Mouse (Mus musculus) heart, adult 2 months (tissue): Measurements from ENCODE around the gene Cldn24. TPM values are rescaled to one million over a fixed set of nuclear protein-coding genes. Genes with fewer than 3 reads are reported as not detected.

Source experiments
- DNase-seq, 2 experiments: peaks; one replicate each; pipeline ENCODE4 v3.0.0; 2021
- H3K27ac ChIP-seq: fragments of 200-600 bp; 2 replicates; pipeline ENCODE4 v1.8.1; 2022
- H3K27me3 ChIP-seq: fragments of 200-500 bp; 2 replicates; pipeline ENCODE4 v1.6.1; 2012; ENCODE audit warnings: mild to moderate bottlenecking, low read length, inconsistent platforms, mixed read lengths; ENCODE audit not compliant: control insufficient read depth, insufficient read depth
- H3K36me3 ChIP-seq: fragments of 200-500 bp; 2 replicates; pipeline ENCODE4 v1.6.1; 2012; ENCODE audit warnings: low read length, inconsistent platforms; ENCODE audit not compliant: control insufficient read depth, insufficient read depth
- H3K4me1 ChIP-seq: fragments of 200-500 bp; 2 replicates; pipeline ENCODE4 v1.6.1; 2011; ENCODE audit warnings: low read length; ENCODE audit not compliant: control insufficient read depth, insufficient read depth
- H3K4me3 ChIP-seq: fragments of 200-600 bp; 2 replicates; pipeline ENCODE4 v1.8.1; 2022
- H3K79me2 ChIP-seq: fragments of 200-500 bp; replicated peaks from 2 replicates; pipeline ENCODE4 v1.6.1; 2012; ENCODE audit warnings: mild to moderate bottlenecking, inconsistent platforms, low read length, moderate library complexity, mixed read lengths; ENCODE audit not compliant: control insufficient read depth, insufficient read depth
- H3K9ac ChIP-seq: fragments of 200-500 bp; 2 replicates; pipeline ENCODE4 v1.6.1; 2012; ENCODE audit warnings: low read depth, mild to moderate bottlenecking, control low read depth, inconsistent platforms, low read length, mixed read lengths
- CTCF ChIP-seq: fragments of 200-600 bp; IDR thresholded peaks from 2 replicates; pipeline ENCODE4 v1.8.1; 2022; ENCODE audit warnings: antibody characterized with exemption, mild to moderate bottlenecking, moderate library complexity
- EP300 ChIP-seq: fragments of 200-500 bp; IDR thresholded peaks from 2 replicates; pipeline ENCODE4 v1.6.1; 2011; ENCODE audit warnings: low read depth, low read length, control low read depth; ENCODE audit not compliant: insufficient read depth
- POLR2A ChIP-seq: fragments of 200-500 bp; IDR thresholded peaks from 2 replicates; pipeline ENCODE4 v1.6.1; 2011; ENCODE audit warnings: mild to moderate bottlenecking, low read depth, low read length, control low read depth; ENCODE audit not compliant: insufficient read depth
- WGBS: fragments of 180-500 bp; shearing (Covaris S2); methylation state at CpG from one replicate; pipeline ENCODE4 v1.1.7; 2018; 5-methylcytosine and 5-hydroxymethylcytosine counted together
- intact Hi-C: fragments of 180-260 bp; cut with DNase I; formaldehyde crosslinking; loops from one replicate; pipeline ENCODE4 v1.15.1; 2025
- polyA plus RNA-seq: library from polyadenylated mRNA; depleted of rRNA; stranded (reverse); fragments of >200 nt; gene quantifications from 2 replicates; pipeline ENCODE4 v1.2.3, GENCODE M21; 2012
- total RNA-seq, 2 experiments: library from RNA; stranded (reverse); gene quantifications; 2 replicates each; pipeline ENCODE4 v1.2.3; 2021

Gene Cldn24
- total and polyA plus RNA-seq, 3 experiments: not detected

GRCm38 (mm10) chr8:47802349-47802748 is 19.6 kb upstream of the Cldn24 start:
- no peak for DNase-seq
- Histone ChIP-seq H3K4me1 (no peaks in the 10 kb centered on the region), H3K27ac (no peak overlapping the region), H3K79me2 (no peaks in the 10 kb centered on the region), H3K36me3 (no peaks in the 10 kb centered on the region), H3K27me3 (no peaks in the 10 kb centered on the region), H3K9ac (no peak overlapping the region), H3K4me3 (no peak overlapping the region)
- intact Hi-C loops: no loop called here
- 84% methylated on average over 2 of the region's 2 CpGs for WGBS
- TF ChIP-seq EP300 (no peak), POLR2A (no peak), CTCF (no peak)

- no peaks in the 10 kb centered on the region for H3K4me1 ChIP-seq
- intact Hi-C loops: no loop called here
- 87% methylated on average over 1 of the region's 1 CpGs for WGBS
- H3K9ac ChIP-seq: no peak overlapping the region
- DNase-seq: no peak
- TF ChIP-seq CTCF: no peak
- TF ChIP-seq EP300: no peak
- no peak for TF ChIP-seq POLR2A
- H3K4me3 ChIP-seq: no peak overlapping the region
- no peaks in the 10 kb centered on the region for H3K27me3 ChIP-seq
- no peaks in the 10 kb centered on the region for H3K79me2 ChIP-seq
- no peaks in the 10 kb centered on the region for H3K36me3 ChIP-seq
- no peak overlapping the region for H3K27ac ChIP-seq
Measured at GRCm38 (mm10) chr8:47804262-47804661, 17.7 kb upstream of the Cldn24 start.

GRCm38 (mm10) chr8:47809970-47810665 is 11.8 kb upstream of the Cldn24 start:
- Histone ChIP-seq H3K4me3 (no peak overlapping the region), H3K27me3 (no peaks in the 10 kb centered on the region), H3K9ac (no peak overlapping the region), H3K4me1 (peaks cover 2% of the 10 kb centered on the region; the same call in 1 of the 2 replicates), H3K79me2 (no peaks in the 10 kb centered on the region), H3K36me3 (no peaks in the 10 kb centered on the region), H3K27ac (no peak overlapping the region)
- 56% methylated on average over 14 of the region's 14 CpGs for WGBS
- DNase-seq: no peak
- TF ChIP-seq POLR2A (no peak), EP300 (no peak), CTCF (no peak)
- intact Hi-C loops: no loop called here

- DNase-seq: no peak
- no peaks in the 10 kb centered on the region for H3K27me3 ChIP-seq
- intact Hi-C loops: no loop called here
- WGBS: 78% methylated on average over 7 of the region's 7 CpGs
- no peak overlapping the region for H3K4me3 ChIP-seq
- no peaks in the 10 kb centered on the region for H3K79me2 ChIP-seq
- peaks cover 2% of the 10 kb centered on the region; the same call in 1 of the 2 replicates for H3K4me1 ChIP-seq
- H3K9ac ChIP-seq: no peak overlapping the region
- no peak overlapping the region for H3K27ac ChIP-seq
- TF ChIP-seq CTCF: 0 out of 2 replicates have a peak, but pooled peaks have one; percentile 14
- TF ChIP-seq POLR2A: no peak
- H3K36me3 ChIP-seq: no peaks in the 10 kb centered on the region
Measured at GRCm38 (mm10) chr8:47810666-47811015, 11.3 kb upstream of the Cldn24 start.

GRCm38 (mm10) chr8:47811221-47811620 is 10.7 kb upstream of the Cldn24 start:
- H3K36me3 ChIP-seq: no peaks in the 10 kb centered on the region
- no peak overlapping the region for H3K9ac ChIP-seq
- no peak for DNase-seq
- 87% methylated on average over 12 of the region's 12 CpGs for WGBS
- no peaks in the 10 kb centered on the region for H3K27me3 ChIP-seq
- no peaks in the 10 kb centered on the region for H3K79me2 ChIP-seq
- intact Hi-C loops: no loop called here
- no peak for TF ChIP-seq POLR2A
- no peak for TF ChIP-seq EP300
- no peak for TF ChIP-seq CTCF
- no peak overlapping the region for H3K4me3 ChIP-seq
- peaks cover 2% of the 10 kb centered on the region; the same call in 1 of the 2 replicates for H3K4me1 ChIP-seq
- no peak overlapping the region for H3K27ac ChIP-seq

- no peak overlapping the region for H3K9ac ChIP-seq
- TF ChIP-seq CTCF: no peak
- no peak for TF ChIP-seq POLR2A
- TF ChIP-seq EP300: no peak
- H3K4me3 ChIP-seq: no peak overlapping the region
- no peak overlapping the region for H3K27ac ChIP-seq
- no peaks in the 10 kb centered on the region for H3K79me2 ChIP-seq
- DNase-seq: no peak
- 81% methylated on average over 8 of the region's 8 CpGs for WGBS
- H3K27me3 ChIP-seq: no peaks in the 10 kb centered on the region
- no peaks in the 10 kb centered on the region for H3K36me3 ChIP-seq
- intact Hi-C loops: no loop called here
- H3K4me1 ChIP-seq: no peaks in the 10 kb centered on the region
Measured at GRCm38 (mm10) chr8:47819034-47819433, 2.9 kb upstream of the Cldn24 start.
